Mouse (Mus musculus) liver, postnatal 0 days (tissue): ENCODE results near the gene Hnrnph3. TPM values are rescaled to one million over a fixed set of nuclear protein-coding genes. Genes with fewer than 3 reads are reported as not detected.

Experiments
- ATAC-seq: fragments of 200-750 bp; cut with Nextera tagmentation; 2 replicates; pipeline ENCODE4 v1.8.0; 2017; ENCODE audit warnings: mild to moderate bottlenecking, moderate library complexity
- DNase-seq: peaks from one replicate; pipeline ENCODE4 v3.0.0-alpha.2; 2016
- H3K27ac ChIP-seq: fragments of 300-500 bp; sonication (generic); 2 replicates; pipeline ENCODE4 v1.5.1; 2014; ENCODE audit warnings: antibody characterized with exemption, moderate library complexity, mild to moderate bottlenecking, low read depth
- H3K27me3 ChIP-seq: fragments of 300-500 bp; sonication (generic); 2 replicates; pipeline ENCODE4 v1.6.1; 2014; ENCODE audit warnings: low read length, control low read depth, mixed read lengths; ENCODE audit not compliant: insufficient read depth
- H3K36me3 ChIP-seq: fragments of 300-500 bp; sonication (generic); replicated peaks from 2 replicates; pipeline ENCODE4 v1.6.1; 2014; ENCODE audit warnings: mild to moderate bottlenecking, control low read depth, low read length, moderate library complexity, mixed read lengths; ENCODE audit not compliant: insufficient read depth
- H3K4me1 ChIP-seq: fragments of 300-500 bp; sonication (generic); 2 replicates; pipeline ENCODE4 v1.6.1; 2014; ENCODE audit warnings: antibody characterized with exemption, mild to moderate bottlenecking, control low read depth; ENCODE audit not compliant: insufficient read depth
- H3K4me2 ChIP-seq: fragments of 300-500 bp; sonication (generic); 2 replicates; pipeline ENCODE4 v1.6.1; 2014; ENCODE audit warnings: low read depth, mild to moderate bottlenecking, low read length, moderate library complexity, mixed read lengths
- H3K4me3 ChIP-seq: fragments of 300-500 bp; sonication (generic); 2 replicates; pipeline ENCODE4 v1.5.1; 2014; ENCODE audit warnings: low read depth, low read length
- H3K9ac ChIP-seq: fragments of 300-500 bp; sonication (generic); replicated peaks from 2 replicates; pipeline ENCODE4 v1.6.1; 2014; ENCODE audit warnings: mild to moderate bottlenecking, moderate library complexity
- H3K9me3 ChIP-seq: fragments of 300-500 bp; sonication (generic); 2 replicates; pipeline ENCODE4 v1.6.1; 2016; ENCODE audit warnings: mild to moderate bottlenecking, control low read depth, low read length, mixed read lengths
- CTCF ChIP-seq: sonication (generic); IDR thresholded peaks from 2 replicates; pipeline ENCODE4 v1.5.1; 2016; ENCODE audit warnings: antibody characterized with exemption, low read depth
- EP300 ChIP-seq: IDR thresholded peaks from 2 replicates; pipeline ENCODE4 v1.6.1; 2016; ENCODE audit warnings: antibody characterized with exemption, low read depth, mild to moderate bottlenecking
- WGBS: fragments of 180-500 bp; shearing (Covaris S2); extraction: QIAGEN DNeasy Blood & Tissue Kit; methylation state at CpG from one replicate; pipeline ENCODE4 v1.1.7; 2014; ENCODE audit not compliant: insufficient replicate concordance; 5-methylcytosine and 5-hydroxymethylcytosine counted together
- polyA plus RNA-seq: library from polyadenylated mRNA; unstranded; fragments of >200 nt; fragmentation: Nextera tagmentation; extraction: Ambion mirVana; gene quantifications from 2 replicates; pipeline ENCODE4 v1.2.1, GENCODE M21; 2015

Hnrnph3 gene
- polyA plus RNA-seq, 1 experiment from 2014 or later, result 12.4 TPM

DNA sequence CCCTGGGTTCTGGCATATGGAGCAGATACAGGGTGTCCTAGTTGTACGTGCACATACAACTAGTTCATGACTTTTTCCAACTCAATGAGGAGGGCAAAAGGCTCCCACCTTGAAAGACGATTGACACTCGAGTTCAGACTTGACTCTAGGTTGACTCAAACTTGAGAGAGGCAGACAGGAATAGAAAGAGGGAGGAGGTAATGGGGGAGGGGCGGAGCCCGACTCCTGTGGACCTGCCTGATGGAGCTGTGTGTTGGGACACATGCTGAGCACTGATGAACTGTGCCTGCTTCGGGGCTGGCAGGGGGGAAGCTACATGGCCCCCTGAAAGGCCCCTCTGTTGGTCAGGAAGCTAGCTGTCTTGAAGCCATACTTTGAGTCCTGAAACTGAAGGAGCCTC is 29.0 kb upstream of the Hnrnph3 start:
- Histone ChIP-seq H3K4me1 (no peaks in the 10 kb centered on the region; the same call in 1 of the 2 replicates), H3K27ac (no peak overlapping the region), H3K4me2 (no peak overlapping the region), H3K9me3 (no peaks in the 10 kb centered on the region), H3K27me3 (no peaks in the 10 kb centered on the region), H3K36me3 (no peaks in the 10 kb centered on the region), H3K9ac (no peak overlapping the region), H3K4me3 (no peak overlapping the region)
- no peak for DNase-seq
- 54% methylated on average over 6 of the region's 6 CpGs for WGBS
- no peak for ATAC-seq
- TF ChIP-seq EP300 (no peak), CTCF (no peak)

GRCm38 (mm10) chr10:63052011-63052410 is 28.0 kb upstream of the Hnrnph3 start:
- Histone ChIP-seq H3K4me1 (no peaks in the 10 kb centered on the region; the same call in 1 of the 2 replicates), H3K27ac (no peak overlapping the region), H3K4me2 (no peak overlapping the region), H3K9ac (no peak overlapping the region), H3K4me3 (no peak overlapping the region), H3K36me3 (no peaks in the 10 kb centered on the region), H3K9me3 (no peaks in the 10 kb centered on the region), H3K27me3 (no peaks in the 10 kb centered on the region)
- ATAC-seq (peak; percentile 25; the same call in 1 of the 2 replicates), DNase-seq (no peak)
- WGBS, result 66% methylated on average over 6 of the region's 6 CpGs
- TF ChIP-seq CTCF, result no peak
- TF ChIP-seq EP300, result no peak

DNA sequence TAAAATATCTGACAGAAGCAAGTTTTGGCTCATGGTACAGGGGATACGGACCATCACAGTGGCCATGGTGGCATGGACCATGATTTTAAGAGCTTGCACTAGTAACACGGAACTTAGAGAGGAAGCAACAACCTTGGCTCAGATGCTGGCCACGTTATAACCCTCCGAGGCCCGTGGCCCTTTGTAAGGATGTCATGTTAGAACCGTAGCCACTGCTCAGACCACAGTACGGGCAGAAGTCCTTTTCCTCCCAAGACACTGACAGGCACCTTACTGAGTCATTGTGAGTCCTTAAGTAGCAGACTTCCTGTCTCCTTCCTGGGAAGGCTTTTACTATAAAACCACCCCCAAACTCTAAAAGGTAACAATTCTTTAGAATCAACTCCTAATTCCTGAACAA is 27.2 kb upstream of the Hnrnph3 start:
- no peak for DNase-seq
- Histone ChIP-seq H3K36me3 (no peaks in the 10 kb centered on the region), H3K27ac (no peak overlapping the region), H3K9ac (no peak overlapping the region), H3K9me3 (no peaks in the 10 kb centered on the region), H3K4me3 (no peak overlapping the region), H3K4me1 (no peaks in the 10 kb centered on the region; the same call in 1 of the 2 replicates), H3K27me3 (no peaks in the 10 kb centered on the region), H3K4me2 (no peak overlapping the region)
- ATAC-seq, result no peak
- 45% methylated on average over 7 of the region's 7 CpGs for WGBS
- TF ChIP-seq EP300, result no peak
- TF ChIP-seq CTCF, result no peak

DNA sequence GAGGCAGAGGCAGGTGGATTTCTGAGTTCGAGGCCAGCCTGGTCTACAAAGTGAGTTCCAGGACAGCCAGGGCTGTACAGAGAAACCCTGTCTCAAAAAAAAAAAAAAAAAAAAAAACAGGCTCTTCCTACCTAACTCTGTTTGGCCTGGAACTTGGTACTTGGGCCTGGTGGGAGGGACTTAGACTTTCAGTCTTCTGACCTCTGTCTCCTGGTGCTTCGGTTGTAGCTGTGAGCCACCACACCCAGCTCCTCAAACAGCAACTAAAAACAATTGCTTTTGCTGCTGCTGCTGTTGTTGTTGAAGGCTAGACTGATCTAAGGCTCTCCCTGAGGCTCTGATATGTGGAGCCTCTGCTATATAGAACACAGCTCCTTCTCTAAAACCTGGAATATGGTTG is 25.1 kb upstream of the Hnrnph3 start:
- WGBS, result 42% methylated on average over 1 of the region's 2 CpGs

GRCm38 (mm10) chr10:63047751-63048150 is 23.7 kb upstream of the Hnrnph3 start:
- Histone ChIP-seq H3K9ac (no peak overlapping the region), H3K4me1 (no peaks in the 10 kb centered on the region; the same call in 1 of the 2 replicates), H3K27ac (no peak overlapping the region), H3K27me3 (no peaks in the 10 kb centered on the region), H3K4me2 (no peak overlapping the region), H3K4me3 (no peak overlapping the region), H3K9me3 (no peaks in the 10 kb centered on the region), H3K36me3 (no peaks in the 10 kb centered on the region)
- no peak for DNase-seq
- TF ChIP-seq CTCF (no peak), EP300 (no peak)
- WGBS, result 67% methylated on average over 8 of the region's 8 CpGs
- ATAC-seq, result no peak

More for the DNA sequence above, 25.1 kb upstream of the Hnrnph3 start:
- no peak overlapping the region for H3K4me3 ChIP-seq
- H3K27me3 ChIP-seq, result no peaks in the 10 kb centered on the region
- no peaks in the 10 kb centered on the region for H3K9me3 ChIP-seq
- no peak overlapping the region for H3K27ac ChIP-seq
- ATAC-seq, result no peak
- H3K9ac ChIP-seq, result no peak overlapping the region
- no peaks in the 10 kb centered on the region for H3K36me3 ChIP-seq
- no peak for TF ChIP-seq EP300
- no peak for TF ChIP-seq CTCF
- no peak overlapping the region for H3K4me2 ChIP-seq
- DNase-seq, result no peak
- no peaks in the 10 kb centered on the region; the same call in 1 of the 2 replicates for H3K4me1 ChIP-seq

DNA sequence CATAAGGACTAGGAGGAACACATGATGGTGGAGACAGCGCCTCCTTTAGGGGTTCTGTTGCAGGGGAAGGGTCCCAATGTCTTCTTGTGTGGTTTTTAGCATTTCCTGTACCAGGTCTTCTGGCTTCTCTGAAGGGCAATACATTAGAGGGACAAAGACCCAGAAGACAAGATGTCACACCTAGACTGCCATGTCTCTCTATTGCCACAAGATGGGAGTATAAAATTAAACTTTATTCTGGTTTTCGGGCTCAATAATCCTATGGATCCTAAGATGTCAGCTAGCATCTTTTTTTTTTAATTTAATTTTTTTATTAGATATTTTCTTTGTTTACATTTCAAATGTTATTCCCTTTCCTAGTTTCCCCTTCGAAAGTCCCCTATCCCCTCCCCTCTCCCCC is 19.1 kb upstream of the Hnrnph3 start:
- DNase-seq (no peak), ATAC-seq (no peak)
- TF ChIP-seq EP300, result no peak
- TF ChIP-seq CTCF, result peak; percentile 43
- Histone ChIP-seq H3K4me2 (no peak overlapping the region), H3K9ac (no peak overlapping the region), H3K4me3 (no peak overlapping the region), H3K36me3 (no peaks in the 10 kb centered on the region), H3K27ac (no peak overlapping the region), H3K4me1 (no peaks in the 10 kb centered on the region), H3K9me3 (no peaks in the 10 kb centered on the region), H3K27me3 (no peaks in the 10 kb centered on the region)
- 57% methylated on average over 3 of the region's 3 CpGs for WGBS
